Mouse (Mus musculus) heart, embryonic 10.5 days (tissue): Measurements from ENCODE around the gene Dip2b. TPM values are rescaled to one million over a fixed set of nuclear protein-coding genes. Genes with fewer than 3 reads are reported as not detected.

Source experiments
- DNase-seq: peaks from one replicate; pipeline ENCODE4 v3.0.0-alpha.2; 2017; ENCODE audit warnings: low spot score
- H3K27ac ChIP-seq: fragments of 300-500 bp; sonication (generic); 2 replicates; pipeline ENCODE4 v1.5.1; 2016; ENCODE audit warnings: mild to moderate bottlenecking
- H3K27me3 ChIP-seq: fragments of 300-500 bp; sonication (generic); 2 replicates; pipeline ENCODE4 v1.6.1; 2016; ENCODE audit warnings: mild to moderate bottlenecking; ENCODE audit not compliant: poor library complexity, insufficient read depth, severe bottlenecking
- H3K36me3 ChIP-seq: fragments of 300-500 bp; sonication (generic); 2 replicates; pipeline ENCODE4 v1.6.1; 2016; ENCODE audit warnings: mild to moderate bottlenecking, moderate library complexity
- H3K4me1 ChIP-seq: fragments of 300-500 bp; sonication (generic); 2 replicates; pipeline ENCODE4 v1.6.1; 2016; ENCODE audit warnings: mild to moderate bottlenecking
- H3K4me3 ChIP-seq: fragments of 300-500 bp; sonication (generic); 2 replicates; pipeline ENCODE4 v1.5.1; 2016; ENCODE audit warnings: mild to moderate bottlenecking, moderate library complexity
- H3K9me3 ChIP-seq: fragments of 300-500 bp; sonication (generic); 2 replicates; pipeline ENCODE4 v1.6.1; 2016; ENCODE audit warnings: mild to moderate bottlenecking, moderate library complexity
- whole genome bisulfite sequencing: fragments of 180-500 bp; shearing (Covaris S2); methylation state at CpG from one replicate; pipeline ENCODE4 v1.1.7; 2016; 5-methylcytosine and 5-hydroxymethylcytosine counted together
- polyA plus RNA-seq: library from polyadenylated mRNA; unstranded; fragments of >200 nt; fragmentation: Nextera tagmentation; extraction: Ambion mirVana; gene quantifications from 2 replicates; pipeline ENCODE4 v1.2.1, GENCODE M21; 2016

The Dip2b gene
- polyA plus RNA-seq, 1 experiment from 2014 or later: 12.2 TPM

DNA sequence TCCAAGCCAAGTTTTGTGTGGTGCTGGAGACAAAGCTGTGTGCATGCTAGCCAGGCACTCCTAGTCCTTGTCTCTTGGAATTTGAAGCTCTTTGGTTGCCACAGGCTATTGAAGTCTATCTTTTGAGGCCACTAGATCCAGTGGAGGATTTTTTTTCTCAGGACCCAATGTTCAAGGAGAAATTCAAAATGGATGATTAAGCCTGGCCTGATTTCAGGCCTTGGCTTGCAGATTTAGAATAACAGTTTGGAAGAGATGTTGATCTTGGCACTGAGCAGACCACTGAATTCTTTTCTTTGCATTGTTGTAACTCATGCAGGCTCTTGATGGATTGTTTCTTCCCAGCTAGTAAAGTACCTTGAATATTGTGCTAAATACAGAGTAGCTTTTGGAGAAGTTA, 62.7 kb downstream of the Dip2b start:
- no peaks in the 10 kb centered on the region for H3K9me3 ChIP-seq
- no peaks in the 10 kb centered on the region for H3K27me3 ChIP-seq
- no peak overlapping the region for H3K27ac ChIP-seq
- H3K4me3 ChIP-seq: no peak overlapping the region
- DNase-seq: no peak
- H3K4me1 ChIP-seq: peaks cover 39% of the 10 kb centered on the region
- H3K36me3 ChIP-seq: peaks cover 6% of the 10 kb centered on the region; the same call in 1 of the 2 replicates

DNA sequence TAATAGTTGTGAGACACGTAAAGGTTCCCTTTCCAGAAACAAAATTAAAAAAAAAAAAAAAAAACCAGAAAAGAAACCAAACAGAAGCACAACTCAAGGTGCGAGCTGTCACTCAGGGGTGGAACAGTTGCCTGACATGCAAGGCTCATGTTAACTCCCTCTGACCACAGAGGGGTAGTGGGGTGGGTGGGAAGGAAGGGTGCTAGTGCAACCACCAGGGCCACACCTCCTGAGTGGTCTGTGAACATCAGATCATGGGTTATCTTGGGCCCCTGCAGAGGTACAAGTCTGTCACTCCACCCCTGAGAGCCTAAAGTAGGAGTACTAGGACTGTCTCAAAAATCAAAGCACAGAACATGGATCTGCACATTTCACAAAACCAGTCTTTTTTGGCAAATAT, 65.7 kb downstream of the Dip2b start:
- H3K9me3 ChIP-seq: no peaks in the 10 kb centered on the region
- H3K27me3 ChIP-seq: no peaks in the 10 kb centered on the region
- H3K27ac ChIP-seq: no peak overlapping the region
- 87% methylated on average over 2 of the region's 2 CpGs for WGBS
- peaks cover 1% of the 10 kb centered on the region; the same call in 1 of the 2 replicates for H3K36me3 ChIP-seq
- DNase-seq: no peak
- no peak overlapping the region for H3K4me3 ChIP-seq
- H3K4me1 ChIP-seq: peaks cover 61% of the 10 kb centered on the region

DNA sequence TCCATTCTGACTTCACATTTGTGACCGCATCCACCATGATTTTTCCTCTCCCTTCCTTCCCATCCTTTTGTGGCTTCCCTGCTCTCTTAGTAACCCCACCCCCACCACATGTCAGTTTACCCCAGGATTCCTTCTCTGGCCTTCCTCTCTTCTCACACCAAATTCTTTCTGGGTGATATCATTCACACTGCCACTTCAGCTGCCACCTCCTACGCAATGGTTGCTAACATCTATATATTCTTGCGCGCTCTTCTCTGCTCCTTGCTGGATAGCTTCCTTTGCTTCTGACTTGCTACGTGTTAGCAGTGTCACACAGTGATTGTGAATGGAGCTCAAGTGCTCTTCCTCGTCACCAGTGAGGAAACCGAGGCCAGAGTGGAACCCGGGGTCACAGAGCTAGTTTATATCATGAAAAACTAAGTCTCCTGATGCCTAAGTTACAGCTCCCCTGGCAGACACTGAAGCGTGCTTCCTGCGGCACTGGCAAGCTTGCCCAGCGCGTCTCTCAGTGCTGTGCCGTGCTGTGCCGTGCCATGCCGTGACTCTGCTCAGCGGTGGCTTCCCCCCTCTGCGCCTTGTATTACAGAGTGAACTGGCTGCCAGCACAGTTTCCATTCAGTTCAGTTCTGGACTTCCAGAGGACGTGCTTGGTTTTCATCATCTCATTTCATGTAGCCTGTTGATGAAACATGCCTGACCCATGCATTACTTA, 69.8 kb downstream of the Dip2b start:
- no peaks in the 10 kb centered on the region for H3K36me3 ChIP-seq
- peak overlapping the region; percentile 29 for H3K4me3 ChIP-seq
- H3K27me3 ChIP-seq: no peaks in the 10 kb centered on the region
- no peaks in the 10 kb centered on the region for H3K9me3 ChIP-seq
- peaks cover 58% of the 10 kb centered on the region for H3K4me1 ChIP-seq
- DNase-seq: no peak
- H3K27ac ChIP-seq: peak overlapping the region; percentile 83
- WGBS: 66% methylated on average over 18 of the region's 18 CpGs

DNA sequence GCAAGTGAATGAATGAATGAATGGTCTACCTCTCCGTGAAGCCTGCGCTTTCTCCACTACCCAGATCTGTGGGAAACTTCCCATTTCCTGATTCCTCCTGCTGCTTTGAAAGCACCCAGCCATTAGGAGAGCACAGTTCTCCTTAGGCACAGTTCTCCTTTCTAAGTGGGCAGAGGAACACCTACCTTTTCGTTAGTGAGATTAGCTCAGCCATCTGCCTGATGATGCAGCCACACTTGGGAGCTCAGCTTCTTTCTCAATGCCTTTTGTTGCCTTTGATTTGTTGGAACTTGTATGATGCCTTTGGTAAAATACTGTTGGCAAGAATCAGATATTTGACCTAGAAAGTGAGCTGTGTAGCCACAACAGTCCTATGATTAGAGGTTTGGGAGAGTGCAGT, 71.5 kb downstream of the Dip2b start:
- Histone ChIP-seq H3K27me3 (no peaks in the 10 kb centered on the region), H3K9me3 (no peaks in the 10 kb centered on the region), H3K36me3 (no peaks in the 10 kb centered on the region), H3K27ac (no peak overlapping the region), H3K4me3 (no peak overlapping the region), H3K4me1 (peaks cover 65% of the 10 kb centered on the region)
- 70% methylated on average over 3 of the region's 3 CpGs for WGBS
- no peak for DNase-seq

DNA sequence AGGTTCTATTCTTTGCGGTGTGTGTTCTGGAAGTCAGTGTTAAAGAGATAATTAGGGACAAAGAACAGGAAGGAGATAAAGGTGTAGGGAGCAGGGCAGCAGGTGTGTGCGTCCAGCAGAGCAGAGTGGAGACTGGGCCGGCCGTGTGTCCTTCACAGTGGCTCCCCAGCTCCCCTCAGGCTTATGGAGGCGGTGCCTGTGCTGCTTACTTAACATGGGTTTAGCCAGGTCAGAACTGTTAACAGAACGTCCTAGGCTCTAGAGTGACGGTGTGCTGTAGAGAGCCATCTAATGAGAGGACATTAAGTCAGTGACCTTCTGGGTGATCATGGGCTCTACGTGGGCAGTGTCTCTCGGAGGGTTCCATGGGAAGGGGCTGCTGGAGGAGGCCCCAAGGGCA, 73.4 kb downstream of the Dip2b start:
- Histone ChIP-seq H3K4me1 (peaks cover 58% of the 10 kb centered on the region), H3K4me3 (no peak overlapping the region), H3K27me3 (no peaks in the 10 kb centered on the region), H3K36me3 (peaks cover 8% of the 10 kb centered on the region), H3K27ac (peak overlapping the region; percentile 73), H3K9me3 (no peaks in the 10 kb centered on the region)
- 59% methylated on average over 9 of the region's 9 CpGs for WGBS
- no peak for DNase-seq

DNA sequence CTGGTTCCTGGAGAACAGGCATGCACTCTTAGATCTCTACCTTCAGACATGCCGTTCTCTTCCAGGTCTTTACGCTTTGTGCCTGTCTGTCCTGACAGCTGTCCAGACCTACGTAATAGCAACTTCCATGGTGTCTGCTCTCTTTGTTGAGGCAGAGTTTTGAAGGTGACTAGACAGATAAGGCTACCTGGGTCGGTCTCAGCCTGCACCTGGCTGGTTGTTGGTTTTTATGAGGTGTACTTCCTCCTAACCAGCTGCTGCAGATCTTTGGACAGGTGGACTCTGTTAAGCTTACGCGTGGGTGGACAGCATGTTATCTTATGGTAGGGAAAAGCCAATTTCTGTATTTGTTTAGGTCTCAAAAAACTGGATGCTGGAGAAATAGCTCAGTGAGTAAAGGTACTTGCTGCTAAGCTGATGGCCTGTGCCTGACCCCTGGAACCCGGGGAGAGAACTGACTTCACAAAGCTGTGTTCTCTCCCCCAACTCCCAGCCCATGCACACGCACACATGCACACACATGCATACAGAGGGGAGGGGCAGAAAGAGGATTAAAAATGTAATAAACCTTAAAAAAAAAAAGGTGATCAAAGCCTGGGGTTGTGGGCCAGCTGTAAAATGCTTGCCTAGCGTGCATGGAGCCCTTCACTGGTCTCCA, 74.0 kb downstream of the Dip2b start:
- Histone ChIP-seq H3K27ac (peak overlapping the region; percentile 73), H3K4me3 (no peak overlapping the region), H3K27me3 (no peaks in the 10 kb centered on the region), H3K36me3 (peaks cover 8% of the 10 kb centered on the region), H3K4me1 (peaks cover 53% of the 10 kb centered on the region), H3K9me3 (no peaks in the 10 kb centered on the region)
- DNase-seq: no peak
- WGBS: 73% methylated on average over 9 of the region's 9 CpGs

DNA sequence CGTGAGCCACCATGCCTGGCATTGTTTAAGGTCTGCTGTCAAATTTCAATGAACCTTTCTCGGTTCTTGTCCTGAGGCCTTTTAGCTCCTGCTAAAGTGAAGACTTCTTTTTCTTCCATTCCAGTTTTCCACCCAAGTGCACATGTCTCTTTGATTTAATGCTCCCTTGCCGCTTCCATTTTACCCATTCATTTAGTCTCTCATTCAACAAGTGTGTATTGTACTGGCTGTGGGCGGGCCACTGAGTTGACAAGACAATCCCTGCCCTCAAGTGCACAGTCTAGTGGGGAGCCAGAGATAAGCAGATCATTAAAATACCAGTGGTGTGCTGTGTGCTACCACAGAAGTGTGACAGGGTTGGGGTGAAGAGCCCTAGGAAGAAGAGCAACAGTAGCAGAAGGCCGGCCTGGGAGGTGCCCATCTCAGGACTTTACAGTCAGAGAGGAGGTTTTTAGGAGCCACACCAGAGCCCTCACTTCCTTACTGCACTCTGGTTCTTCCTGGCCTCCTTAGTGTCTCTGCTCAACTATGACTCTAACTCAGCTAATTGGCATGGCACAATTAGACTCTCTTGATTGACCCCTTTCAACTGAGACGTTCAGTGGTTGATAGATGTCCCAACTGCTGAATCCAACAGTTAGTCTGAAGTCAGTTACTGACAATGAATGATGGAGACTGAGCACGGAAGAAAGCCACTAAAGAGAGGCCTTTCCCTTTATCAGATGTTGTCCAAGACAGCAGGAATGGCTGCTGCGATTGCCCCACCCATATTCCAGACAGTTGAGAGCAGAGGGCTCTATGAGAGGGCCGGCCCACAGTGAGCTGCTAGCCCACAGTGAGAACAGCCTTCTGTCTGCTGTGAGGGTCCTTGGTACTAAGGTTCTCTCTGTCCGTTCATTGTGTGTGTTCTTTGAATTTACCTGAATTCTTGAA, 75.1 kb downstream of the Dip2b start:
- no peaks in the 10 kb centered on the region for H3K9me3 ChIP-seq
- no peaks in the 10 kb centered on the region for H3K27me3 ChIP-seq
- H3K4me1 ChIP-seq: peaks cover 41% of the 10 kb centered on the region
- no peak for DNase-seq
- H3K4me3 ChIP-seq: no peak overlapping the region
- peak overlapping the region; percentile 73 for H3K27ac ChIP-seq
- 47% methylated on average over 10 of the region's 10 CpGs for WGBS
- H3K36me3 ChIP-seq: peaks cover 19% of the 10 kb centered on the region

DNA sequence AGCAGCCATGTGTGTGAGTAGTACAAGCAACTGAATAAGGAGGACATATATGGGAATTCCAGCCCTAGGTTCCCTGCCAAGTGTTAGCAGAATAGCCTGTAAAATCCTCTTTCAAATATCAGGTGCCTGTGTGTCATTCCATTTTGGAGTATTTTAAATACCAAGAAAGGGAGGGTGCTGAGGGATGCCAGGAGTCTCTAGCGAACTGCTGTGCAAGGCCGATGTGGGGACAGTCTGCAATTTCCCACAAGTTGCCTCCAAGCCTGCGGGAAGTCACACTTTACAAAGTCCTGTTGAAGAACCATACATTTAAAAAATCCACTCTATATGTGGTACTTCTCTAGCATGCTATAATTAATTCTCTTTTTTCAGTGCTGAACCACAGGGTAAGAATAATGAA, 77.0 kb downstream of the Dip2b start:
- Histone ChIP-seq H3K9me3 (no peaks in the 10 kb centered on the region), H3K27ac (no peak overlapping the region), H3K4me3 (no peak overlapping the region), H3K27me3 (no peaks in the 10 kb centered on the region), H3K36me3 (peaks cover 20% of the 10 kb centered on the region), H3K4me1 (peaks cover 38% of the 10 kb centered on the region)
- DNase-seq: no peak
- WGBS: 98% methylated on average over 3 of the region's 3 CpGs

DNA sequence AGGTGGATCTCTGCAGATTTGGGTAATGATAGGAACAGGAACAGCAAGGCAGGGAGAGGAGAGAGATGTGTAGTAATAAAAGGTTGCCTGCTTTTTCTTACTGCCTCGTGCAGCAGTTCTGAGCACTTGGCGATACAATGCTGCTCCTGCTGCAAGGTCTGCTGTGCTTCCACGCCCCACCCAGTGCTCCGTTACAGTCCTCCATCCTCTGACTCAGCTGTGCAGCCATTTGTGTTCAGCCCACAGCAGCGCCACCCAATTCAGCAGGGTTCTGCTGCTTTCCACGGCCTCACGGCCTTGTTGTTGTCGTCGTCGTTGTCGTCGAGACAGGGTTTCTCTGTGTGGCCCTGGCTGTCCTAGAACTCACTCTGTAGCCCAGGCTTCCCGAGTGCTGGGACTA, 77.9 kb downstream of the Dip2b start:
- no peak overlapping the region for H3K4me3 ChIP-seq
- WGBS: 89% methylated on average over 13 of the region's 13 CpGs
- no peak overlapping the region for H3K27ac ChIP-seq
- peaks cover 20% of the 10 kb centered on the region for H3K36me3 ChIP-seq
- H3K27me3 ChIP-seq: no peaks in the 10 kb centered on the region
- H3K9me3 ChIP-seq: no peaks in the 10 kb centered on the region
- no peak for DNase-seq
- peaks cover 44% of the 10 kb centered on the region for H3K4me1 ChIP-seq

DNA sequence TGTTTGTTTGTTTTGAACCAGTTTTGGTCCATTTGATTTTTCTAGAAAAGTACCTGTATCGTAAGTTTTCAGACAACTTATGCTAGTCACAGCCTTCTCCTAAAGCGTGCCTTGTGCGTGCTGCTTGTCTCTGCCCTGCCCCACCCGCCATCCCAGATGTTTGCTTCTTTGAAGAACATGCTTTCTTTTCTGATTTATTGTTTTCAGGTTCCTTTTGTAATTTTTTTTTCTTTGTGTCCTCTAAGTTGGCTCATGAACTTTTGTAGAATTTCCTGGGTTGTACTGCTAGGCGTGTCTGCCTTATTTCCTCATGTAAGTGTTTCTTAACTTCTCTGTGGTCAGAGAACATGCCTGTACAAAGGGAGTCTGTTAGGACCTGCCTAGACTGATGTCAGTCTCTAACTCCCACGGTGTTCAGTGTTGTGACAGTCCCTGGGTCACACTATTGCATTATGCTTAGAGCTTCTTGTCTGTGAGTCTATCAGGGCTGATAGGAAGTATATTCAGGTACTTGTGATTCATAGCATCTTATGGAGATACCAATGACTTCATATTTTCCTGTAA, 80.8 kb downstream of the Dip2b start:
- peaks cover 20% of the 10 kb centered on the region for H3K36me3 ChIP-seq
- no peaks in the 10 kb centered on the region for H3K27me3 ChIP-seq
- no peaks in the 10 kb centered on the region for H3K9me3 ChIP-seq
- H3K27ac ChIP-seq: no peak overlapping the region
- peaks cover 44% of the 10 kb centered on the region for H3K4me1 ChIP-seq
- no peak overlapping the region for H3K4me3 ChIP-seq
- no peak for DNase-seq
- WGBS: 87% methylated on average over 6 of the region's 6 CpGs

DNA sequence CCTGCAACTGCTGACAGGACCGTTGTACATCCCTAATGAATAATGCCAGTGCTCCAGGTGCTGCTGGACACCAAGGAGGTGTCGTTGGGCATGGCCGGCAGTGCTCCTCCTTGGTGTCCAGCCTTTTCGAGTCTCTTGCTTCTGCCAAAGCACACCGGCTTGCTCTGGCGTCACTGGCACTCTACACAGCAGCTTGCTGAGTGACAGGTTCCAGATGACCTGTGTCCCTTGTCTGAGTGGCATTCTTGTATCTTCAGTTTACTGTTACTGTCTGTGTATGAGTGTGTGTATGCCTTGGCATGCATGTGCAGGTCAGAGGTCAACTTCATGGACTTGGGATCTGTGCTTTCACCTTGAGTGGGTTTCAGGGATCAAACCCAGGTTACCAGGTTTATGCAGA, 83.0 kb downstream of the Dip2b start:
- Histone ChIP-seq H3K27ac (peak overlapping the region; percentile 70), H3K36me3 (peaks cover 16% of the 10 kb centered on the region), H3K9me3 (no peaks in the 10 kb centered on the region), H3K27me3 (no peaks in the 10 kb centered on the region), H3K4me3 (no peak overlapping the region), H3K4me1 (peaks cover 60% of the 10 kb centered on the region)
- DNase-seq: no peak
- 36% methylated on average over 6 of the region's 6 CpGs for WGBS

DNA sequence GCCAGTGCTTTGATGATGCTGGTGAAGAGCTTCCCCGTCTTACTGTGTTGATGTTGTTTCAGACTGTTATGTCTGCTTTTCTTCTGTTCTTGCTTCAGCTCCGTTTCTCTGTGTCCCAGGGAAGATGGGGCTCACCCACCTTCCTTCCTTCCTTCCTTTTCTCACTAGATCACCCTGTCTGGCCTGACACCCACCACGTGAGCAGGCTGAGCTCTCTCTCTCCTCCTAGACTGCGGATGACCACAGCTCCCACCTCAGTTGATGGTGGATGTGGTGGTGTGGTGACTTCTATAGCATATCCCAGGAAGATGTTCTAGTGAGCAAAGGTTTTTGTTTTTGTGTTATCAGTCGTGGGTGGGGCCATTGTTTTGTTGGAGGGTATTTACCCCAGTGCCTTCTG, 85.4 kb downstream of the Dip2b start:
- no peak for DNase-seq
- H3K36me3 ChIP-seq: no peaks in the 10 kb centered on the region
- 54% methylated on average over 5 of the region's 5 CpGs for WGBS
- H3K9me3 ChIP-seq: no peaks in the 10 kb centered on the region
- H3K27me3 ChIP-seq: no peaks in the 10 kb centered on the region
- H3K4me1 ChIP-seq: peaks cover 65% of the 10 kb centered on the region
- no peak overlapping the region for H3K27ac ChIP-seq
- H3K4me3 ChIP-seq: no peak overlapping the region

DNA sequence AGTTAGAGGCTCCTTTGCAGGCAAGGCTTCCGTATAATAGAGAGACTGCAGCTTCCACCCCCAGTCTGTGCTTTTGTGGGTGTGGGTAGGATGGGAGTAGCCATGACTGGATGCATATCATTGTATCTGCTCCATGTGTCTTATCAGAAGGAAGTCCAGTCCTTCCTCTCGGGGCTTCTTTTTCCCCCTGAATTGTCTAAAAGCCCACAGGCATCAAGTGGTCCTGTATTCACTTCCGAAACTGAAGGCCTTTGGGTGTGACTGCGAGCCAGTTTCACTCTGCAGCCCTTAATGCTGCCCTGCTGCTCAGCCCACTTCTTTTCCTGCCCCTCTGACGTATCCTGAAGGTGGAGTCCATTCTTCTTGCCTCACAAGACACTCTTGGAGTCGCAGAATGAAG, 86.8 kb downstream of the Dip2b start:
- Histone ChIP-seq H3K27ac (no peak overlapping the region), H3K9me3 (no peaks in the 10 kb centered on the region), H3K27me3 (no peaks in the 10 kb centered on the region), H3K4me3 (no peak overlapping the region), H3K36me3 (peaks cover 3% of the 10 kb centered on the region; the same call in 1 of the 2 replicates), H3K4me1 (peaks cover 65% of the 10 kb centered on the region)
- no peak for DNase-seq
- 63% methylated on average over 6 of the region's 6 CpGs for WGBS
